Mouse (Mus musculus) limb, embryonic 10.5 days (tissue): ENCODE data around the gene Aars. TPM values are rescaled to one million over a fixed set of nuclear protein-coding genes. Genes with fewer than 3 reads are reported as not detected.
"Not testable (repeated sequence)": the region's sequence is repeated elsewhere in the genome, so short reads cannot be mapped to it uniquely, and the experiment has no call there.

Source experiments
- DNase-seq: peaks from one replicate; pipeline ENCODE4 v3.0.0-alpha.2; 2017; ENCODE audit warnings: low spot score
- H3K27ac ChIP-seq: fragments of 300-500 bp; sonication (generic); 2 replicates; pipeline ENCODE4 v1.5.1; 2016; ENCODE audit warnings: mild to moderate bottlenecking
- H3K27me3 ChIP-seq: fragments of 300-500 bp; sonication (generic); 2 replicates; pipeline ENCODE4 v1.6.1; 2016; ENCODE audit warnings: low read depth, mild to moderate bottlenecking; ENCODE audit not compliant: poor library complexity, severe bottlenecking
- H3K36me3 ChIP-seq: fragments of 300-500 bp; sonication (generic); 2 replicates; pipeline ENCODE4 v1.6.1; 2016; ENCODE audit warnings: mild to moderate bottlenecking, moderate library complexity
- H3K4me1 ChIP-seq: fragments of 300-500 bp; sonication (generic); 2 replicates; pipeline ENCODE4 v1.6.1; 2016
- H3K4me3 ChIP-seq: fragments of 300-500 bp; sonication (generic); 2 replicates; pipeline ENCODE4 v1.5.1; 2016; ENCODE audit warnings: mild to moderate bottlenecking, moderate library complexity
- H3K9me3 ChIP-seq: fragments of 300-500 bp; sonication (generic); replicated peaks from 2 replicates; pipeline ENCODE4 v1.6.1; 2016; ENCODE audit warnings: mild to moderate bottlenecking
- WGBS: fragments of 180-500 bp; shearing (Covaris S2); methylation state at CpG from one replicate; pipeline ENCODE4 v1.1.7; 2016; 5-methylcytosine and 5-hydroxymethylcytosine counted together
- microRNA-seq: library from miRNA; unstranded; fragments of <30 nt; microRNA quantifications from one replicate; pipeline ENCODE4, GENCODE M21; 2017
- polyA plus RNA-seq: library from polyadenylated mRNA; unstranded; fragments of >200 nt; fragmentation: Nextera tagmentation; extraction: Ambion mirVana; gene quantifications from 2 replicates; pipeline ENCODE4 v1.2.1, GENCODE M21; 2016

The Aars gene
- polyA plus RNA-seq, 1 experiment from 2014 or later, result 81.8 TPM

DNA sequence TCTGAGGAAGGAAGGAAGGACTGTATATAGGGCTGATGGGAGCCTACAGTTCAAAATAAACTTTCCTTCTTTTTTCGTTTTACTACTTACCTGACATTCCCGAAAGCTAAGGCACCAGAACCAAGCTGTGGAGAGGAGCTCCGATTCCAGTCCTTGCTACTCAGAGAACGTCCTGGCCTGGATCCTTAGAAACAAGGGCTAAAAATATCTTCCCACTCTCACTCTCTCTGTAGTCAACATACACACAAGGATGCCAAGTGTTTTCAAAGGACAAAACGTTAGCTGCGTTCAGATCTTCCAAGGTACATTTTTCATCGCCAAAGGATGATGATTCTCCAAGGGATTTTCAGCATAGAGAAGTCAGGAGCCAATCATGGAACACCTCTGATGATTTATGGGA, 58.8 kb downstream of the Aars start:
- Histone ChIP-seq H3K36me3 (no peaks in the 10 kb centered on the region), H3K27ac (no peak overlapping the region), H3K9me3 (no peaks in the 10 kb centered on the region), H3K27me3 (no peaks in the 10 kb centered on the region), H3K4me1 (peaks cover 12% of the 10 kb centered on the region), H3K4me3 (no peak overlapping the region)
- no peak for DNase-seq
- 81% methylated on average over 7 of the region's 7 CpGs for WGBS

DNA sequence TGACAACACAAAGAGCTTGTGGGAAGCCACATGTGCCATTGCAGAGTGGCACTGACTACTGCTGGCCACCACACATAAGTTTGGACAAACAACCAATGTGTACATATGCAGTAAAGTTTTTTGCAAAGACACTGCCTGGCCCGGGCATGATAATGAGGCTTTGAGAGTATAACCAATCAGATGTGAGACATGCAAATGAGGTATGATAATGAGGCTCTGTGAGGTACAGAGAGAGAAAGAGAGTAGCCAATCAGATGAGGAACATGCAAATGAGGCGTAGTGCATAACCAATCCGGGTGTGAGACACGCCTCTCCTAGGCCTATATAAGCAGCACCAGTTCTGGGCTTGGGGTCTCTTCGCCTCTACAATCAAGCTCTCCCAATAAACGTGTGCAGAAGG, 59.4 kb downstream of the Aars start, which contains the start of gene Clec18a:
Clec18a (minus strand) TSS at position 101 of the 400 bp plus-strand sequence.
- DNase-seq, H3K27ac ChIP-seq, H3K4me3 ChIP-seq, H3K36me3 ChIP-seq, H3K9me3 ChIP-seq, H3K27me3 ChIP-seq: not testable (repeated sequence)
- WGBS, result 87% methylated on average over 5 of the region's 6 CpGs
- peaks cover 12% of the 10 kb centered on the region for H3K4me1 ChIP-seq

DNA sequence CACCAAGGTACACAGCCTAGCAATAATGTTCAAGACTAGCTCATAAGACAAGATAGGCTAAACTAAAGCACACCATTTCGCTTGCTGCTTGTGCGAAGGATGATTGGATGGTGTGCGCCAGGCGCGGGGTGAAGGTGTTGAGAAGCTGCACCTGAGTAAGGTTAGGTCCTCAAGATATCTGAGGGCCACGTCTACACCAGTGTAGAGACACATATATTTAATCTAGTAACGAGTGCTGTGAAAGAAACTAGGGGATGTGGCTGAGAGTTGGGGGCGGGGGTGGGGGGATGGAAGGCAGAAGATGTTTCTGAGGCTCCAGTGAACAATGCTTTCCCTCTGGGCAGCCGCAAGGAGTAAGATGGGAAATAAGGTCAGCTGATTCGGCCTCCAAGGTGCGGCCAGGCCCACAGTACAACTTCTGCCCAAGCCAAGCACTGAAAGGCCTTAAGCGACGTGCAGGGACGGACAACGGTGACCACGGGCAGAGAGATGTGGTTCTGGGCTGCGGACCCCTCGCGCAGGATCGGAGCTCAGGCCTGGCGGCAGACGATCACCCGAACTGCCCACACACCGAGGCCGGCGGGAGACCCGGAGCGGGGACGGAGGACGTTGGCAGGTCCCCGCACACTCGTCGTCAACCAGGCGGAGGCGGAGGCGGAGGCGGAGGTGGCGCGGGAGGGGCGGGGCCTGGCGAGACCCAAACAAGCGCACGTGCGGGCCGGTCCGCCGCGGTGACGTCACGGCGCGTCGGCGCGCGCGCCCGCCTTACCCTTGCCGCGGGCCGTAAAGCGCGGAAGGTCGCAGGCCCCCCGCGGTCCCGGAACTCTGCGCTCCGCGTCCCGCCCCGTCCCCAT, 61.1 kb downstream of the Aars start, which contains the start of gene Pdpr:
Pdpr (plus strand) TSS at position 766 of the 854 bp plus-strand sequence.
- peak within 1 kb of the TSS; percentile 61 for H3K27ac ChIP-seq
- 6% methylated on average over 54 of the region's 72 CpGs for WGBS
- no peaks in the 10 kb centered on the region for H3K27me3 ChIP-seq
- H3K4me3 ChIP-seq, result peak within 1 kb of the TSS; percentile 69
- DNase-seq, result peak; percentile 93
- H3K9me3 ChIP-seq, result no peaks in the 10 kb centered on the region
- peaks cover 12% of the 10 kb centered on the region for H3K4me1 ChIP-seq
- no peaks in the 10 kb centered on the region for H3K36me3 ChIP-seq

DNA sequence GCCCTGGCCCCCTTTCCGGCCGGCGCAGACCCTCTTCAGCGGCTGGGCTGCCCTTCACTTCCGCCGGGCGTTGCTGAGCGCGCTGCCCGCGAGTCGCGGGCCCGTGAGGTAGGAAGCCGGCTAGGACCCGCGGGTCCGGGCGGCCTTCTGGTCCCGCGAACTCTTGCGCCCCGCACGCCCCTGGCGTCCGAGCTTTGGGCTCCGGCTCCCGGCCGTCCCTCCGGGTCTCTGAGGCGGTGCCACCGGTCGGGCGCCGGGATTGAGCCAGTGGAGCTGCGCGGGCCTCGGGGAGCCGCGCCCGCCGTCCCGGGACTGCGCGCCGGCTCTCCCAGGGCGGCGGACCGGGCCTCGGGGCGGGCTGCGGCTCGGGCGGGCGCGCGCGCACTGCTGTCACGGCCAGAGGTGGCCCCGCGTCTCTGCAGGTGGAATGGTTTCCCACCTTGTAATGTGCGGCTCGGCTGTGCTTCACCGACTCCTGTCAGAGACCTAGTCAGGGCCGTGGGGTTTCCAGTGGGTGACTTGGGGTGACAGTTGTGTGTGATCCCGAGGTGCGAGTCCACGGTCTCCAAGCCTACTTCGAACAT, 61.9 kb downstream of the Aars start:
- not testable (repeated sequence) for H3K9me3 ChIP-seq, H3K36me3 ChIP-seq, H3K27me3 ChIP-seq
- Histone ChIP-seq H3K4me1 (peaks cover 12% of the 10 kb centered on the region), H3K4me3 (peak overlapping the region; percentile 69), H3K27ac (peak overlapping the region; percentile 53; the same call in 1 of the 2 replicates)
- under 1% methylated on average over 66 of the region's 69 CpGs for WGBS
- DNase-seq, result peak; percentile 49

Small RNAs within 50 kb of the gene (microRNA-seq; reads per million reads assigned to microRNA genes)
- gene Gm24103 (not detected), gene Mir3473d (2.6 reads per million)

Other genes with a start within 250 kb of the Aars start
- 0.15 TPM in 1 of 2 replicates, not detected in the other for gene Il34, start 227.2 kb upstream of the Aars start, polyA plus RNA-seq
- gene Cog4, start 186.5 kb upstream of the Aars start, polyA plus RNA-seq, result 75.8 and 87.0 TPM in 2 replicates
- gene Sf3b3, start 186.4 kb upstream of the Aars start, polyA plus RNA-seq, result 232 and 238 TPM in 2 replicates
- 15.9 and 17.8 TPM in 2 replicates for gene Fuk, start 130.7 kb upstream of the Aars start, polyA plus RNA-seq
- 42.2 and 42.7 TPM in 2 replicates for gene St3gal2, start 113.2 kb upstream of the Aars start, polyA plus RNA-seq
- gene Ddx19a, start 35.3 kb upstream of the Aars start, polyA plus RNA-seq, result 24.0 and 24.6 TPM in 2 replicates
- 6.5 and 9.0 TPM in 2 replicates for gene Ddx19b, start 1.4 kb upstream of the Aars start, polyA plus RNA-seq
- 21.5 and 36.6 TPM in 2 replicates for gene Exosc6, start 23.2 kb downstream of the Aars start, polyA plus RNA-seq
- not detected in 2 replicates for gene Clec18a, start 59.3 kb downstream of the Aars start, polyA plus RNA-seq
- 10.2 and 13.3 TPM in 2 replicates for gene Pdpr, start 61.5 kb downstream of the Aars start, polyA plus RNA-seq
- gene Glg1, start 226.1 kb downstream of the Aars start, polyA plus RNA-seq, result 57.3 and 67.3 TPM in 2 replicates